ENCODE assay signal across 7 mouse cellular contexts in genomic region chr4:142165835-142166701, GRCm38 (mm10).
DNase-seq lines count a peak whose midpoint lies in the region; ATAC-seq and TF ChIP-seq lines count a peak whose summit lies in the region.

No protein-coding gene starts in this region.

- 0 out of 2 replicates have a peak overlapping the region, but pooled peaks have one; percentile 15 for H3K4me2 ChIP-seq in kidney, embryonic 16.5 days (replicated peaks; ENCODE audit: low read depth, low read length)

- 24% methylated on average over 18 of the region's 18 CpGs for WGBS in kidney, embryonic 16.5 days

- TF ChIP-seq EP300 in ES-Bruce4 (IDR thresholded peaks at IDR 0.05; ENCODE audit: insufficient read depth, low read depth, low read length): peak; percentile 99

- no peaks in the 10 kb centered on the region for H3K27me3 ChIP-seq in ES-Bruce4 (ENCODE audit: control insufficient read depth, insufficient read depth, low read length, poor library complexity, severe bottlenecking)
- H3K27me3 ChIP-seq in kidney, embryonic 16.5 days (ENCODE audit: insufficient read depth, low read length): no peaks in the 10 kb centered on the region

- peak; percentile 55 for DNase-seq in WW6 (ENCODE audit: low read depth, low spot score)
- DNase-seq in heart, adult 18-20 months: peak; percentile 84 to 93
- peak; percentile 76 for DNase-seq in lung, postnatal 14 days
- no peak for DNase-seq in right cerebral cortex, postnatal 10 days (ENCODE audit: low spot score in 2 of 2)
- DNase-seq in thymus, postnatal 0 days (ENCODE audit: low spot score): no peak

- ATAC-seq in kidney, embryonic 16.5 days (ENCODE audit: low FRiP score, low TSS enrichment): peak; percentile 46; the same call in 1 of the 2 replicates

- H3K4me3 ChIP-seq in ES-Bruce4 (ENCODE audit: low read depth, low read length): peak overlapping the region; percentile 18
- no peak overlapping the region for H3K4me3 ChIP-seq in kidney, embryonic 16.5 days (ENCODE audit: low read length)

- peaks cover 25% of the 10 kb centered on the region for H3K4me1 ChIP-seq in ES-Bruce4 (ENCODE audit: control insufficient read depth, insufficient read depth, low read length)
- peaks cover 40% of the 10 kb centered on the region for H3K4me1 ChIP-seq in kidney, embryonic 16.5 days (ENCODE audit: insufficient read depth, low read length)

- no peaks in the 10 kb centered on the region for H3K9me3 ChIP-seq in ES-Bruce4 (replicated peaks; ENCODE audit: control insufficient read depth, insufficient read depth, low read length, poor library complexity, severe bottlenecking)
- H3K9me3 ChIP-seq in kidney, embryonic 16.5 days (ENCODE audit: low read length): peaks cover 9% of the 10 kb centered on the region; the same call in 1 of the 2 replicates

- H3K27ac ChIP-seq in ES-Bruce4 (ENCODE audit: insufficient read depth, low read length): peak overlapping the region; percentile 98
- H3K27ac ChIP-seq in kidney, embryonic 16.5 days (ENCODE audit: low read length): peak overlapping the region; percentile 70

- H3K36me3 ChIP-seq in ES-Bruce4 (ENCODE audit: control insufficient read depth, insufficient read depth, low read length, poor library complexity, severe bottlenecking): peaks cover 2% of the 10 kb centered on the region; the same call in 1 of the 2 replicates
- H3K36me3 ChIP-seq in kidney, embryonic 16.5 days (ENCODE audit: insufficient read depth, low read length): 0 out of 2 replicates have a peak, but pooled peaks cover 9% of the 10 kb centered on the region

- peak overlapping the region; percentile 57; the same call in 1 of the 2 replicates for H3K9ac ChIP-seq in ES-Bruce4 (ENCODE audit: low read depth, poor library complexity, severe bottlenecking)
- peak overlapping the region; percentile 32 for H3K9ac ChIP-seq in kidney, embryonic 16.5 days (replicated peaks; ENCODE audit: low read length)

- TF ChIP-seq POLR2A in ES-Bruce4 (IDR thresholded peaks at IDR 0.05; ENCODE audit: insufficient read depth, low read length): no peak

- TF ChIP-seq CTCF in ES-Bruce4 (IDR thresholded peaks at IDR 0.05; ENCODE audit: low read depth, low read length): no peak

Comparison
In these comparisons a context has a peak if more than half of its experiments do, and no peak if none do; other contexts are left out.
1. DNase-seq: peak in WW6 (single experiment), heart, adult 18-20 months (2 of 2) and lung, postnatal 14 days (single experiment); none in right cerebral cortex, postnatal 10 days (0 of 2) and thymus, postnatal 0 days (single experiment).